Mouse (Mus musculus) ZHBTc4 (cell line): ENCODE data around the gene a.
"Not testable (repeated sequence)": the region's sequence is repeated elsewhere in the genome, so short reads cannot be mapped to it uniquely, and the experiment has no call there.

Source experiments
- DNase-seq: peaks from one replicate; pipeline ENCODE4 v3.0.0-alpha.2; 2011; ENCODE audit warnings: low read depth, low spot score

a gene

DNA sequence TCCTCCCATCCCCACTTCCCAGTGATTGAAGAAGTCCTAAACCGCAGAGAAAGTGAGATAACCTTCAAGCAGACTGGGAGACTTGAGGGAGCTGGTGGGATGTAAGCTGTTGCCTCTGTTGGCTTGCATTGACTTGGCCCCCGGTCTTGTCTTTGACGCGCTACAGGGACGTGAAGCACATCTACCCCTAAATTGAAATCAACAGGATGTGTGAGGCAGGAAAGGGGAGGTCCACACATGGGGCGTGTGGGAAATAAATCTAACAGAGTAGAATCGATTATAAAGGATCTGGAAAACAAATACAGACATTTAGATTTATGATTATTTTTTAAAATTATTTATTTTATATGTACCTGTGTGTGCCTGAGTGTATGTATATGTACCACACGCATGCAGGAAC, 200.2 kb downstream of the a start:
- DNase-seq: no peak

DNA sequence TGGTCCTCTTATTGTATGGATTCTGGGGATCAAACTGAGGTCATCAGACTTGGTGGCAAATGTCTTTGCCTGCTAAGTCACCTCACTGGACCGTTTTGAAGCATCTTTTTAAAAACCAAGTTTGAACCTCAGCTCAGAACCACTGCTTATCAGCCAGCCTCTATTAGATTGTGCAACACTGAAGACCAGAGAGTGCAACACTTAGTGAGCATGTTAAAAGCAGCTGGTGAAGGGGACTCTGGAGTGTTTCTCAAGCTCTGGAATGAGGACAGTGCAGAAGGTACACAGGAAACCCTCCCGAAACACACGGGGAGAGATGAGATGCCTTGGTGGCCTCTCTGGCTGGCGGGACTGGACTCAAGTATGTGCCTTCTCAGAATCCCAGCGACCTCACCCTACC, 200.9 kb downstream of the a start:
- DNase-seq: no peak

DNA sequence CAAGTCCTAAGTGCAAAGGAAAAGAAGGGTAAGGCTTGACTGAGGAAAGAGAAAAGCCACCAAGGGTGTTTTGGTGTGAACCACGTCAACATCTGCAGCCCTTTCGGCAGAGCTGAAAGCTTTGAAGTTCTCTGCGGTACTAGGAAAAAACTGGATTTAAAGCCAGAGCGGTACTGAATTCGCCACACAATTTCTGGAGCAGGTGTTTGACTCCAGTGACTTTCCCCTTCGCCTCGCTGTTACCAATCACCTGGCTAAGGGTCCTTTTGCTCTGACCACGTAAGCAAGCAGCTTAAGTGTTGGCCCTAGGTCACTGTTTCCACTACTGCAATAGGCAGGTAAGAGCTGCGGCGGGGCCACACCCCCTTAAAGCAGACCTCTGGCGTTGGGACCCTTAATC, 214.3 kb downstream of the a start:
- no peak for DNase-seq

DNA sequence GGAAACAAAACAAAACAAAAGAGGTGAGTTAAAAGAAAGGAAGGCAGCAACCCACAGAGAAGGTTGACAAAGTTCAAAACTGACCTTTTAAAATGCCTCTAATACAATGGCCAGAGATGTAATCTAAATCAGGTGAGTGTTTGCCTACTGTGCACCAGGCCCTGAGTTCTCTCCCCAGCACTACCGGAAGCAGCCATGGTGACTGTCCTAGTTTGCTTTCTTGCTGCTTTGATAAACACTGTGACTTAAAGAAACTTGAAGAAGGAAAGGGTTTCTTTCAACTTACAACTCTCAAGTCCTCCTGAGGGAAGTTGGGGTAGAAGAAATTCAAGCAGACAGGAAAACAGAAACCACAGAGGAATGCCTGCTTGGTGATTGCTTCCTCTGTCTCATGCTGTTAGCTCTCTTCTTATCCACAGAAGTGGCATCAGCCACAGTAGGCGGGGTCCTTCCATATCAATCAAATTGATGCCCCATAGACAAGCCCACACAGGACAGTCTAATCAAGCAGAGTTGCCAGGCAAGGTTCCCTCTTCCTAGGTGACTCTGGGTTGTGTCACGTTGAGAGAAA, 220.0 kb downstream of the a start:
- peak; percentile 78 for DNase-seq

DNA sequence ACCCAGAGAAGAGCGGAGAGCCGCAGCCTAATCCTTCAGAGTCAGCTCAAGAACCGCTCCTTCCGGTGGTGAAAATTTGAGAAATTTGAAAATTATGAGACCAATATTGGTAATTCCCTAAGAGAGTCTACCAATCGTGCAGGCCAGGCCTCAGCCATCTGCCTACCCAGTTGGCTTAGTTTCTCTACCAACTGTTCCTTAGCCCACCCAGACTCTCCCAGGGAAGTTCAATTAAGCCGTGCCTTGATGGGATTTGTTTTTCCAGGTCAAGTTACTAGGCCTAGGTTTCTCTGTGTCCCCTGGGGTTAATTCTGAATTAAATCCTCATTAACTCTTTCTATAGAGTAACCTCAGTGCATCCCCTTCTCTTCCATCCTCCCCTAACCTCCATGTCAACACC, 221.8 kb downstream of the a start:
- DNase-seq: no peak

DNA sequence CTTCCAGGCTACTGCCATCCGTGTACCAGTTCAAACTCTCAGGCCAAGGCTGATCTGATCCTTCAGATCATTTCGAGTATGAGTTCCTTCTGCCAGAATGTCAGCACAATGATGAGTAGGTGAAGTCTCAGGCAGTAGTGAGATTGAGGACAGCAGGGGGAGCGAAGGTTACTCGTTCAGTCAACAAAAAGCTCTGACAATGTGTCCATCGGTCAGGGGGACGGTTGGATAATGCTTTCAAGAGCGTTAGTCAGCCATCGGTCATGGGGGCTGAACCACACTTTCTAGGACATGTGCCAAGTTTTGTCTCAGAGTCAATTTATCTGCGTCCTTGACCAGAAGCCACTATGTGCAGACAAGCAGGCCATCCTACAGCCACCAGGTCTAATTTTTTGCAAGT, 225.5 kb downstream of the a start:
- not testable (repeated sequence) for DNase-seq

DNA sequence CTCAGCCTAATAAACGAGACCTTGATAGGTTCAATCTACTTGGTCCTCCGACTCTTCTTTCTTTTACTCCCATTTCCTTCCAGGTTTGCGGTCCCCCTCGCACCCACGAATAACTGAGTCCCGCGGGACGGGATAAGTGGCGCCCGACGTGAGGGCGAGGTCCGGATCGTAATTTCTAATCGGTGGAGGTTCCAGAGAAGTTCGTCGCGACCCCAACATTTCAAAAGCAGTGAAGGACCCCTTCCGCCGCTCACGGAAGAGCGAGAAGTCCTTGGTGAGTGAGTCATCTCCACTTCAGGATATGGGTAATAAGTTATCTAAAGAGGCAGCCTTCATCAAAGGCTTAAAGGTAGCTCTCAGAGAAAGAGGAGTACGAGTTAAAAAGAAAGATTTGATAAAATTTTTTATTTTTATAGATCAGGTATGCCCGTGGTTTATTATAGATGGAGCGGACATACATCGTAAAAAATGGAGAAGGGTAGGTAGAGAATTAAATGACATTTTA, 227.1 kb downstream of the a start, which contains the start of gene Gm14226:
TSS of gene Gm14226 (plus strand) at position 16 of the 505 bp plus-strand sequence.
- DNase-seq: not testable (repeated sequence)

DNA sequence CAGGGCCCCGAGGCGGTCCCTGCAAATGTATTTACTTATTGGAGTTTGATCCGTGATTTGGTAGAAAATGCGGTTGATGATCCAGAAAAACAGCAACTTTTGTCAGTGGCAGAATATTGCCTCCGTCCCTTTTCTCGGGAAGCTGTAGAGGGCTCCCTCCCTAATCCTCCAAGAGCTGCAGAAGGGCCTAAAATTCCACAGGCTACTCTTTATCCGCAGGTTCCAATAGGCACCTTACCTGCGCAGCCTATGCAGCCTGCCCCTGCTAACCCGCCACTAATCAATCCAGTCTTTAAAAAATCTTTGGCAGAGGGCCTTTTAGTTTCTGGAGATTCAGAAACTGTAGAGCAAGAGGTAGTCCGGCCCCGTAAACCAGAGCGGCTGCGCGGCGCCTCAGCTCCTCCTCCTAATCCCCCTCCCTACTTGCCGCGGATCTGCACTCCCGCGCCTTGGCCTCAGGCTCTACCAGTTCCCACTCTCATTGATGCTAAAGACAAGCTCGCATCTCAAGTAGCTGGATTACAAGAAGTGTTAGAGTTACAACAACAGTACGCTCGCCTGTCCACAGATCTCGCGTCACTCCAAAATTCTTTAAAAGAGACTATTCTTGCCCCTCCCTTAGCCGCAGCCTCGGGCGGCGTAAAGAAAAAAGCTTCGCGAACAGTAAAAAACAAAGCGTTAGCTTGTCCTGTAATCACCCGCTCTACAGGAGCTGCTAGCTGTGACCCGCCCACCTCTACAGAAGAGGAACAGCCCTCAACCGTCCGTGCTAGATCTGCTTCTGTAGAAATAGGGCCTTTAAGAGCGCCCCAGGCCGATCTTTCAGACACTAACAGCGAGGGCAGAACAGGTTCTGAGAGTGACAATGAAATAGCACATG, 227.8 kb downstream of the a start:
- no peak for DNase-seq

DNA sequence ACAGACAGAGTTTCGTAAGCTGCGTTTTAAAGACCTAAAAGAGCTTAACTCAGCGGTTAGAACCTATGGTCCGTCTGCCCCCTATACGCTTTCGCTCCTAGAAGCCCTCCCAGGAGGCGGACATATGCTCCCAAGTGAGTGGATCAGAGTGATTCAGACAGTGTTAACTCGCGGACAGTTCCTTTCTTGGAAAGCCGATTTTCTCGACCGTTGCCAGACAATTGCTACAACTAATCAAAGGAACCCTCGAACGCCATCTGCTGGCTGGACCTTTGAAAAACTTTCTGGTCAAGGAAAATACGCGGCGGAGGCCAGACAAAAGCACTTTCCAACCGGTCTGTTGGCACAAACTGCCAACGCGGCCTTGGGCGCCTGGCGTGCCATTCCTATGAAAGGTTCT, 228.5 kb downstream of the a start:
- DNase-seq: no peak

DNA sequence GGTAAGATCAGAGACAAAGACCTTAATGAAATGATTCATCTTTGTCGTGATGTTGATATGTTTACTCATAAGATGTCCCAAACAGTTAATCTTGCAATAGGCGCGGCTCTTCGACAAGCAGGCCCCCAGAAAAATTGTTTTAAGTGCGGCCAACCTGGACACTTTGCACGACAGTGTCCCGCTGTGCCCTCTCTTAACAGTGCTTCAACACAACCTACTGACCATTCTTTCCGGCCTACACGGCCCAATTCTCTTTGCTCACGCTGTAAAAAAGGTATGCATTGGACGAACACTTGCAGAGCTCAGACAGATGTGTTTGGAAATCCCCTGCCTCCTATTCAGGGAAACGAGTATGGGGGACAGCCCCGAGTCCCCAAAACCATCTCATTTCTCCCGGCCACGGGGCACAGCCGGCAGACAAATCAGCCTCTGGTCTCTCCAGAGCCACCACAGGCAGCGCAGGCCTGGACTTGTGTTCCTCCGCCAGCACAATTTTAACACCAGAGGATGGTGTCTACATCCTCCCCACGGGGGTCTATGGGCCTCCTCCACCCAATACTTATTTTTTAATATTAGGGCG, 229.1 kb downstream of the a start:
- not testable (repeated sequence) for DNase-seq

DNA sequence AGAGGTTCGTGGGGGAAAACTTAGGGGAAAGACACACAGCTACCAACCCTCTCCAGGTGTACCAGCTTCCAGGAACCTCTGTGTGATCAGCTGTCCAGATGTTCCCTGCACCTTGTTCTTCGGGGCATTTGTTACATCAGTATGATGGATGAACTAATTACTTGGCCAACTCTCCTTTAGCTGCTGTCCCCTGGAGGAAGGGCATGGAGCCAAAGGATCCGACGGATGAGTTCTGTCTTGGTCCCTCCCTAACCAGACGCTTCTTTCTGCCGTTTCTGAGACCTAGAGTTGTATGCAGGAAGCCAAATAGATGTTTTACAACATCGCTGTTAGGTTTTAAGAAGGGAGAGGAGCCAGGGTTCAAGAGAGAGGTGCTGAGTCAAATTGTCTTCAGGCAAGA, 239.6 kb downstream of the a start:
- DNase-seq: no peak

DNA sequence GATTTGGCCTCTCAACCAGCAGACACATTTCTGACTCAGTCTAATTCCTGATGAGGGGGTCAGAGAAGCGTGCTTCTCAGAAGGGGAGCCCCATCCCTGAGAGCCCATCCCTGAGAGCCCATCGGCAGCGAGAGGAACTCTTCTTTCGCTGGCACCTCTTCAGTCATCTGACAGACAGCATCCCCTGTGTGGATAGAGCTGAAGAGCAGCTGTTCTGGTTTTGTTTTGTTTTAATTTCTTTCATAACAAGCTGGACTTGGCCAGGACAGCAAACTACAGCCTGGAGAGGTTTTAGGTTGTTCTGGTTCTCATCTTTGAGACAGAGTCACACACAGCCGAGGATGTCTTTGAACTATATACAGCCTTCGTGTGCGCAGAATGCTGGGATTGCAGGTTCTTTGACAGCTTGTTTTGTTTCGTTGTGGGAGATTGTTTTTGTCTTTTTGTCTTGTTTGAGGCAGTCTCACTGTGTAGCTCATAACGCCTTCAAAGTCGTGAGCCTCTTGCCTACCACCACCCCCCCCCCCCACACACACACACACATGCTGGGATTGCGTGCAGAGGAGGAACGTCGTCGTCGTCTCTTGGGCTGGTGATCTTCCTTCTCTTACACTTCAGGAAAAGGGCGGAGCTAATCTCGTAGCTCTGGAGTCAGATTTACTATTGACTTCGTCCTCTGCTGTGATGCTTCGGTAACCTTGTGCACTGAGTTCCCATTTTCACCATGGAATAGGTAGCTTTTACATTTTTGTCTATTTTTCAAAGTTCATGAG, 241.9 kb downstream of the a start:
- peak; percentile 2 for DNase-seq

DNA sequence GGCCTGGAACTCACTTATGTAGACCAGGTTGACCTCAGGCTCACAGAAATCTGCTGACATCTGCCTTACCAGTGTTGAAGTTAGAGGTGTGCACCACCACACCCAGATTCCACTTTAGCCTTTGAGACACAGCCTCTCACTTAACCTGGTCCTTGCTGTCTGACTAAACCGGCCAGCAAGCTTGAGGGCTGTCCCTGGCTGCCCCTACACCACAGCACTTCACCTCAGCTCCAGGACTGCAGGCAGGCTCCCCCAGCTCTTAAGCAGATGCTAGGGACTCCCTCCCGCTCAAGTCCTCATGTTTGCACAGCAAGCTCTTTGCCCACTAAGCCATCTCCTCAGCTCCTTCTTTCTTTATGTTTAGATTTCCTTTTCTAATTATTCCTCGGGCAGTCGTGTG, 248.8 kb downstream of the a start:
- DNase-seq: peak; percentile 1

DNA sequence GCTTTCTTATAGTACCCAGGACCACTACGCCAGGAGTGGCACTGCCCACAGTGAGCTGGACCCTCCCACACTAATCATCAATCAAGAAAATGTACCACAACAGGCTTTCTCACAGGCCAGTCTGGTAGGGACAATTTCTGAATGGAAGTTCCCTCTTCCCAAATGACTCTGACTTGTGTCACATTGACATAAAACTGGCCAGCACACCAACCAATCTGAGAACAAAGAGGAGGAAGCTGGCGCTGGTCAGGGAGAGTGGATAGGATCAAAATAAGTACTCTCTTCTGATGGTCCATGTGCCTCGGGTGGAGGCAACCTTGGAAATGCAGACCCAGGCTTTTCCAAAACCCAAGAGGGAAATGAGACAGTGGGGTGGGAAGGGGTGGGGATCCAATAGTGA, 253.3 kb downstream of the a start:
- DNase-seq: no peak

DNA sequence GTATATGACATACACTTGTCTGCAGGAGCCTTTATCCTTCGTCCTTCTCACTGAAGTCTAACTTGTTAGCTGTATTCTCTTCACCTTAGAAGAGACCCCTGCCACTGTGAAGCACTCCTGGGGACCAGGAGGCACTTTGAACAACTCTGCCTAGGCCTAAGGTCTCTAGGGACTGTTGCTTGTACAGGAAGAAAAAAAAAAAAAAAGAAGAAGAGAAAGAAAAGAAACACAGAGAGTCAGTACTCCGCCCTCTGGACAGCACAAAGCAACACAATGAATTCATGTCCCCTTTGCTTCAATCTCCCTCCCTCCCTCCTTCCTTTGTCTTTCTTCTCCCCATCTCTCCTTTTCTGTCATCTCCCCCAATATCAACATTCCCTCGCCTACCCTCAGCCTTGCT, 253.9 kb downstream of the a start:
- no peak for DNase-seq

DNA sequence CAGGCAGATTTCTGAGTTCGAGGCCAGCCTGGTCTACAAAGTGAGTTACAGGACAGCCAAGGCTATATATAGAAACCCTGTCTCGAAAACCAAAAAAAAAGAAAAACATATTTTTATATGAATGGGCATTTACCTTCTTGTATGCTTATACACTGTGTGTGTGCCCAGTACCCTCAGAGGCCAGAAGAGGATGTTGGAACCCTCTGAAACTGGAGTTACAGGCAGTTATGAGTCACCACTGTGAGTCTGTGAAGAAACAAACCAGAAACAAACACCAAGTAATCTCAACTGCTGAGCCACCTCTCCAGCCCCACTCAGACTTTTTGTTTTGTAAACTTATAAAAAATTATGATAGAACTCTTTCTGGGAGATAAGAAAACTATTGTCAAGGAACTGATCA, 255.6 kb downstream of the a start:
- DNase-seq: no peak

DNA sequence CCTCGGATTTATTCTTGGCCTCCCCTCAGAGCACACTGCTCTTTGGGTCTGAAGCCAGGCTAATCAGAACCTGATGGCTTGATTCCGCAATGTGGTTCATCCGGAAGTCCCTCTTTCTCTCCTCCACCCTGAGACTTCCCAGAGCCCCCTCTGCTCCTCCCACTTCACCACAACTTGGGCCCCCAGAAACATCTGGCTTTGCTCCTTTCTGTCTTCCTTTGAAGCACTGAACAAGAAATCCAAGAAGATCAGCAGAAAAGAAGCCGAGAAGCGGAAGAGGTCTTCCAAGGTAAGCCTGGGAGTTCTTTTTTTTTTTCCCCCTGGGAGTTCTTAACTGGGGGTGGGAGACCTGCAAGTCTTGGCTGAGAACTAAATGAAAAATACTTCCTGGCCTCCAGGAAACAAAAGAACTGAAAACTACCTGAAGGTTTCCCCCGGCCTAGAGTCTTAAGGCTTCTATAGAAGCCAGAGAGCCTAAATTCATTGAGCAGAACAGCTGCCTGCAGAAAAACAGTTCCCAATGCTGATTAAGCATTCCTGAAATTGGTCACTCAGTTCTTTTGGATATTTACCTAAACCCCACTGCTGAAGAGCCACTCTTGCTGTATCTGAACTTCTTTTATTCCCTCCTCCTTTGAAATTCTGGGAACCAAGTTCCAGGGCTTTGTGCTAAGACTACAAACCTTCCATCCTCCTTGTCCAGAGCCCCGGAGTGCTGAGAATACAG, 256.4 kb downstream of the a start:
- no peak for DNase-seq

DNA sequence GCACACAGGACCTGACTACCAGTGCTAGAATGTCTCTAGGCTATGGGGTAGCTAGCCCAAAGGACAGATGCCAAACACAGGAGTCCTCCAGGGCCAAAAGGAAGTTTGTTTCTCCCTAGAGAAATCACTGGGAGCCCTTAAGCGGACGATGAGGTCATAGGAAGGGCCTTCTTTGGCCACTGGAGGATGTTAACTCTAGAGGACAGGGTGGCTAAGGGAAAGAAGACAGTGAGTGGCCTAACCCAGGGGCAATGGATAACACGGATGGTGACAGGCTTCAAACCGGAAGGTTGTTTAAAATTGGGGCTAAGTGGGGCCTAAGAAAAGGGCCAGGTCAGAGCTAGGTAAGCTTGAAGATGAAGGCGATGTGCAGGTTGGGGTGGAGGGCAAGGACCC, 258.9 kb downstream of the a start:
- DNase-seq: no peak

DNA sequence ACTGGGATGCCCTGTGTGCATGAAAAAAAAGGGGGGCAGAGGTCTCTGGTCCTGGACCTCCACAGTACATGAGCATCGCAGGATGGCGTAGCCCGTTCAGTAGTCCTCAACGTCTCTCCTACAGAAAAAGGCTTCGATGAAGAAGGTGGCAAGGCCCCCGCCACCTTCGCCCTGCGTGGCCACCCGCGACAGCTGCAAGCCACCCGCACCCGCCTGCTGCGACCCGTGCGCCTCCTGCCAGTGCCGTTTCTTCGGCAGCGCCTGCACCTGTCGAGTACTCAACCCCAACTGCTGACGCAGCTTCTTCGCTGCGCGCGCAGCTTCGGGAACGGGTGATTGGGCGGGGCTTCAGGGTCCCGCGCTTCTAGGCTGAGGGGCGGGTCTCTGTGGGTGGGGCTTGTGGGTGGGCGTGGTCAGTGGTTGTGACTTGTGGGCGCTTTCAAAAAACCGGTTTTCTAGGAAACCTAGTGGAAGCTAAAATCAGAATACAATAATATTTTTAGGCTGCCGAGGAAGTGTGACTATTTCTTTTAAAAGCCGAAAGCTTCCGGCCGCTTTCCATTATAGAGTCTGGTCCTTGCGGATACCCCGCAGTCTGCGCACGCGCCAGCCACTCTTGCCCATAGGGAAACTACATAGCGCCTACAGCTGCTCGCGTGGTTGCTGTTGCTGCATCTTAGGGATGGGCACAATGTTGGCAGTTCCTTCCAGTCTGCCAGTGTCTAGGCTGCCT, 259.5 kb downstream of the a start:
- DNase-seq: peak; percentile 97

DNA sequence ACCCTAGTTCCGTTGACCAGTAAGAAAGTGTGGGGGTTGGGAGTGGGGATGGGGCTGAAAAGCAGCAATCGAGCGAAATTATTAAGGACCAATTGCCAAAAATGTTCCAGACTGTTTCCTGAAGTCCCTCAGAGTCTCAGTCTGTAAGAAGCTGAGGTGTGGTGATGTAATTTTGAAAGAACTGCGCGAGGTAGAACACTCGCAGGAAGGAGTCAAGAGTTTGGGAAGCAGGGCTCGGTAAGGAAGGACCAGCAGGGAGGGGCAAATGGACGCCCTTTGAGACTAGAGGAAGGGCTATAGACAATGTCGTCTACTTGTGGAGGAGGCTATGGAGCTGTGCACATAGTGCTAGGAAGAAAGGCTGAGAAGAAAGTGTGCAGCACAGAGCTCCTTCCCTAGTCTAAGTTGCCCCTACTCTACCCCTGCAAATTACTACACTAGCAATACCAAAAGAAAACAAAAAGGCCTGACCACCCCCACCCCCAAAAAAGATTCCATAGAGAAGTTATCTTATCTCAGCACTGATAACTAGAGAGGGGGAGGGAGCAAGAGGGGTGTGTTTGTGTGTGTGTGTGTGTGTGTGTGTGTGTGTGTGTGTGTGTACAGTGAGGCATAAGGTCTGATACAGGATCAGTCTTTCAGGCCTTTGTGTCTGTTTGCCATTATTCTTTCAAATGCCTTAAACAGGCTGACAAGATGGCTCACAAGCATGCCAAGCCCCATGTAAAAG, 260.6 kb downstream of the a start:
- peak; percentile 58 for DNase-seq
